Mouse (Mus musculus) ES-E14 (cell line): ENCODE data around the gene Prss56.

Experiments
- CHD2 ChIP-seq: IDR thresholded peaks from 2 replicates; pipeline ENCODE4 v1.6.1; 2014; ENCODE audit warnings: mild to moderate bottlenecking, low read depth, low read length, inconsistent platforms
- HCFC1 ChIP-seq: IDR thresholded peaks from 2 replicates; pipeline ENCODE4 v1.6.1; 2012; ENCODE audit warnings: low read length, inconsistent platforms, borderline replicate concordance; ENCODE audit not compliant: insufficient read depth
- MAFK ChIP-seq: IDR thresholded peaks from 2 replicates; pipeline ENCODE4 v1.6.1; 2014; ENCODE audit warnings: mild to moderate bottlenecking, low read depth, low read length, inconsistent platforms; ENCODE audit not compliant: insufficient read depth
- ZC3H11A ChIP-seq: IDR thresholded peaks from 2 replicates; pipeline ENCODE4 v1.6.1; 2012; ENCODE audit warnings: low read depth, mild to moderate bottlenecking, inconsistent platforms, low read length, borderline replicate concordance
- ZNF384 ChIP-seq: IDR thresholded peaks from 2 replicates; pipeline ENCODE4 v1.6.1; 2012; ENCODE audit warnings: low read depth, low read length, inconsistent platforms

DNA sequence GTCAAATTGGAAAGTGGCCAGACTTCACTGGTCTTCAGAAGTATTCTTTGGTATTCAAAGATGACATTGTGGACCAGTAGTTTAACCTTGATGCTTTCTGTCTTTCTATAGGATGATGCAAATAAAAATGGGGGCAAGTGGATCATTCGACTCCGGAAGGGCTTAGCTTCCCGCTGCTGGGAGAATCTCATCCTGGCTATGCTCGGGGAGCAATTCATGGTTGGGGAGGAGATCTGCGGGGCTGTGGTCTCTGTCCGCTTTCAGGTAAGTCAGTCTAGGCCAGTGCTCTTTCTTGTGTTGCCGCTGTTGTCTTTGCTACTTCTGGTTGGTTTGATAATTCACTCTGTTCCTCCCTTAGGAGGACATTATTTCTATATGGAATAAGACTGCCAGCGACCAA lies 42.6 kb downstream of the Prss56 start:
- TF ChIP-seq HCFC1: no peak
- TF ChIP-seq ZNF384: no peak
- no peak for TF ChIP-seq CHD2
- no peak for TF ChIP-seq MAFK
- no peak for TF ChIP-seq ZC3H11A
